Mouse (Mus musculus): ENCODE measurements around the gene Akt2. TPM values are rescaled to one million over a fixed set of nuclear protein-coding genes. Genes with fewer than 3 reads are reported as not detected.

The Akt2 gene
- polyA plus RNA-seq (2015; fragmentation: Nextera tagmentation; extraction: Ambion mirVana), result 83.7 and 99.3 TPM in 2 replicates

DNA sequence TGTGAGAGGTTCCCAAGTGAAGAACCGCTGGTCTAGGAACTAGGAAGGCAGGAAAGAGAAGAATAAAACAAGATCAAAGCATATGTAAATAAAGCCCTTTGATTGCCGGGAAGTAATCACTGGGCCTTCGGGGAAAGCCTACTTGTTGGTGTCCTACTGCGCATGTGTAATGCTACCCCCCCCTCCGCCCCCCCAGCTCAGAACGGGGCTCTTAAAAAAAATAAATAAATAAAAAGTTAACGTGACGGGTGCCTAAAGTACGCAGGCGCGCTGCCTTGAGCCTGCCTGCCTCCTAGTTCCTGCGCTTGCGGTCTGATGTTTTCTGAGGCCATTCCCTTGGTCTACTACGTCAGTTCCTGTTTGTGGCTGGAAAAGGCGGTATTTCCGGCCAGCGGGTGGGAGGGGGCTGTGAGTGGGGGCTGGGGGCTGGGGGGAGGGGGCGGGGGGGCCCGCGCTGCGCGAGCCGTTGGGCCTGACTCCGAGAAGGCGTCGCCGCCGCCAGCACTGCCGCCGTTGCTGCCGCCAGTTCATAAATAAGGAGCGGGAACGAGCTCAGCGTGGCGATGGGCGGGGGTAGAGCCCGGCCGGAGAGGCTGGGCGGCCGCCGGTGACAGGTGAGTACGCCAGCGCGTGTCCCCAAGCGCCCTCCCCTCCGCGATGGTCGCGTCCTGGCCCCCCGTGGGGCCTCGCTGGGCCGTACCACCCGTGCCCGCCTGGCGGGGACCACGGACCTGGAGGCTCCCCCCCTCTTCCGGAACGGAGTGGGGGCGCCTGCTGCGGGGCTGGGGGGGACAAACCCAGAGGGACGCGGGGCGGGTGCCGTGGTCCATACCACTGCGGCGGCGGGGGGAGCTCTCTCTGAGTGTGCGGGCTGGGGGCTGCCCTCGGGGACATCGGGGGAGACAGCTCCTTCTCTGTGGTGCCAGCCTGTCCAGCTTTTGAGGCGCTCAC is at the start of gene Akt2:
Akt2 (plus strand) TSS at position 287 of the 951 bp plus-strand sequence.
- H3K9ac ChIP-seq (replicated peaks; ENCODE audit: low read depth, low read length), result peak within 1 kb of the TSS; percentile 93
- no peaks in the 10 kb centered on the region for H3K36me3 ChIP-seq (ENCODE audit: control insufficient read depth, insufficient read depth)
- H3K27ac ChIP-seq (ENCODE audit: low read length), result peak within 1 kb of the TSS; percentile 98
- peak; percentile 96 for ATAC-seq
- H3K9me3 ChIP-seq (ENCODE audit: control insufficient read depth, low read length), result no peaks in the 10 kb centered on the region
- peaks cover 21% of the 10 kb centered on the region for H3K4me1 ChIP-seq (replicated peaks; ENCODE audit: control insufficient read depth, insufficient read depth, low read length)
- H3K27me3 ChIP-seq (replicated peaks; ENCODE audit: control insufficient read depth, insufficient read depth, low read length), result no peaks in the 10 kb centered on the region
- peak within 1 kb of the TSS; percentile 84 for H3K4me3 ChIP-seq (replicated peaks; ENCODE audit: low read length)
- 1% methylated on average over 42 of the region's 71 CpGs for WGBS
- peak within 1 kb of the TSS; percentile 77 for H3K4me2 ChIP-seq (ENCODE audit: low read length)

DNA sequence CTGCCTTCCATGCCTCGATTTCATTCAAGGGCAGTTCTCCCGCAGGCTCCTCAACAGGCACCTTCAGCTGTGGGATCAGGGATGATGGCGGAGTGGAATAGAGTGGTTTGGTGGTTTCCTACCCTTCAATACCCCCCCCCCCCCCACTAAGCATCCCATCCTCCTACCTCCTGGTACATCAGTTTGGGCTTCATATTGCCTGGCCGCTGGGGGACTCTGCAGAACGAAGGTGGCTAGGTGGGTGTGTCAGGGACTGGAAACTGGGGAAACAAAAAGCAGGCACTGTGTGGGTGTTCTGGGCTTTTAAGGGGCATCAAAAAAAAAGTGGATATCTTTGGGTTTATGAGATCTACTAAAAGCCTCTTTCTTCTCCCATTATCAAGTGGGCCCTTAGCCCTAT is 49.4 kb upstream of the Akt2 start:
- Histone ChIP-seq H3K4me3 (replicated peaks; ENCODE audit: low read length) (peak overlapping the region; percentile 56), H3K9ac (replicated peaks; ENCODE audit: low read depth, low read length) (peak overlapping the region; percentile 60), H3K9me3 (ENCODE audit: control insufficient read depth, low read length) (no peaks in the 10 kb centered on the region), H3K4me1 (replicated peaks; ENCODE audit: control insufficient read depth, insufficient read depth, low read length) (peaks cover 14% of the 10 kb centered on the region), H3K4me2 (ENCODE audit: low read length) (peak overlapping the region; percentile 74), H3K27ac (ENCODE audit: low read length) (no peak overlapping the region), H3K36me3 (ENCODE audit: control insufficient read depth, insufficient read depth) (peaks cover 7% of the 10 kb centered on the region), H3K27me3 (replicated peaks; ENCODE audit: control insufficient read depth, insufficient read depth, low read length) (no peaks in the 10 kb centered on the region)
- WGBS, result 64% methylated on average over 5 of the region's 5 CpGs
- no peak for ATAC-seq

DNA sequence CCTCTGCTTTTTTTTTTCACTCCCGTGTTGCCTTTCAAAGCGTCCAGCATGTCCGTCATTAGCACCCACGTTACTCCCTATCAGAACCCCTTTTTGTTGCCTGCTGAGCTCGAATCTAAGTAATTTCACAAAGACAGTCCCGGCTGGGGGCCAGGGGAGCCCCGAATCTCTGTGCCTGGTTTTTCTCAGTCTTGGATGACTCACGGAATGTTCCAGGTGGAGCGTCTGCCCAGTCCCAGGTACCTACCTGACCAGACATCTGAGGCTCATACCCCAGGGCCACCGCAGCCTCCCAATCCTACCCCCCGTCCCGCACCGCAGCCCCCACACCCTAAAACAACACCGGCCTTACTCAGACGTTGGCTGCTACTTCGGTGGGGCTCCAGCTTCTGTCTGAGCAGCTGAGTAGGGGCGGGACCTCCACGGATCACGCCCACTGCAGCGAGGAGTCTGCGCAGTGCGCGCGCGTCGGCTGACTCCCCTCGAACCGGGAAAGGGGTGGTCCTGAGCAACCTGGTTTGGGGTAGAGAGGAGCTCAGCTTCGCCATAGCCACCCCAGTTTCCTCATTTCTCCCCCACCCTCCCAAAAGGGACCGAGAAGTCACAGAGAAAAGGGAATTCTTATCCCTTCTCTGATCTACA is 48.8 kb upstream of the Akt2 start:
- Histone ChIP-seq H3K27ac (ENCODE audit: low read length) (no peak overlapping the region), H3K4me1 (replicated peaks; ENCODE audit: control insufficient read depth, insufficient read depth, low read length) (peaks cover 14% of the 10 kb centered on the region), H3K36me3 (ENCODE audit: control insufficient read depth, insufficient read depth) (peaks cover 5% of the 10 kb centered on the region), H3K4me3 (replicated peaks; ENCODE audit: low read length) (peak overlapping the region; percentile 56), H3K9ac (replicated peaks; ENCODE audit: low read depth, low read length) (peak overlapping the region; percentile 60), H3K9me3 (ENCODE audit: control insufficient read depth, low read length) (no peaks in the 10 kb centered on the region), H3K27me3 (replicated peaks; ENCODE audit: control insufficient read depth, insufficient read depth, low read length) (no peaks in the 10 kb centered on the region), H3K4me2 (ENCODE audit: low read length) (peak overlapping the region; percentile 74)
- ATAC-seq, result peak; percentile 96
- 3% methylated on average over 30 of the region's 30 CpGs for WGBS

DNA sequence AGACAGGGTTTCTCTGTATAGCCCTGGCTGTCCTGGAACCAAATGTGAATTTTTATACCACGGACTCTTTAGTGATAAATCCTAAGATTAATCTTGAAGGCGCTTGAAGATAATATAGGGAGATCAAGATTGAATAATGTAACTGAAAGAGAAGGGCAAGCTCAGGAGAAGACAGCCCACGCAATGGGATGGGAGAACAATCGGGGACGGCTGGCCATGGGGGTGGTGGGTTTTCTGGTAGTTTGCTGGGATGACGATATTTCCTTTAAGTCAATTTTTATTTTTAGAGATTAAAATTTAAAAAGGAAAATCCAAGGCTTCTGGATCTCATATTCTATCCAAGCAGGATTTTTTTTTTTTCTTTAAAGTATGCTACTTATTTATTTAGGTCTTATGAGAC is 48.3 kb upstream of the Akt2 start:
- peaks cover 5% of the 10 kb centered on the region; the same call in 1 of the 2 replicates for H3K36me3 ChIP-seq (ENCODE audit: control insufficient read depth, insufficient read depth)
- peak; percentile 8; the same call in 1 of the 2 replicates for ATAC-seq
- peak overlapping the region; percentile 74 for H3K4me2 ChIP-seq (ENCODE audit: low read length)
- H3K4me3 ChIP-seq (replicated peaks; ENCODE audit: low read length), result peak overlapping the region; percentile 56
- 57% methylated on average over 6 of the region's 6 CpGs for WGBS
- no peaks in the 10 kb centered on the region for H3K27me3 ChIP-seq (replicated peaks; ENCODE audit: control insufficient read depth, insufficient read depth, low read length)
- H3K9ac ChIP-seq (replicated peaks; ENCODE audit: low read depth, low read length), result peak overlapping the region; percentile 60
- no peaks in the 10 kb centered on the region for H3K9me3 ChIP-seq (ENCODE audit: control insufficient read depth, low read length)
- peaks cover 14% of the 10 kb centered on the region for H3K4me1 ChIP-seq (replicated peaks; ENCODE audit: control insufficient read depth, insufficient read depth, low read length)
- no peak overlapping the region for H3K27ac ChIP-seq (ENCODE audit: low read length)

DNA sequence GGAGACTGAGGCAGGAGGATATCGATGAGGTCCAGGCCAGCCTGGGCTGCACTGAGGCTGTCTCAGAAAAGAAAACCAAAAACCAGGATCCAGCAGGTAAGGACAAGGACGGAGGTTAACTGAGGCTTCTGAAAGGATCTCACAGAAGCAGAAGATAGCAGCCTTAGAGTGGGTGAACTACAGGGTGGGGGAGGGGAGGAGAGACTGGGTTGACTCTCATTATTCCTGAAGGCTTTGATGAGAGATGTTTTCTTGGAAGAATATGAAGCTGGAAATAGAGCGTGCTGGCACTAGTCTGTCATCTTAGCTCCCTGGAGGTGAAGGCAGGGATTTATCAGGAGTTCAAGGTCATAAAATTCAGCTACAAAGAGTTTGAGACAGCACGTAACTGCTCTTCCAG is 47.5 kb upstream of the Akt2 start:
- Histone ChIP-seq H3K4me3 (replicated peaks; ENCODE audit: low read length) (no peak overlapping the region), H3K27me3 (replicated peaks; ENCODE audit: control insufficient read depth, insufficient read depth, low read length) (no peaks in the 10 kb centered on the region)
- 90% methylated on average over 4 of the region's 4 CpGs for WGBS

DNA sequence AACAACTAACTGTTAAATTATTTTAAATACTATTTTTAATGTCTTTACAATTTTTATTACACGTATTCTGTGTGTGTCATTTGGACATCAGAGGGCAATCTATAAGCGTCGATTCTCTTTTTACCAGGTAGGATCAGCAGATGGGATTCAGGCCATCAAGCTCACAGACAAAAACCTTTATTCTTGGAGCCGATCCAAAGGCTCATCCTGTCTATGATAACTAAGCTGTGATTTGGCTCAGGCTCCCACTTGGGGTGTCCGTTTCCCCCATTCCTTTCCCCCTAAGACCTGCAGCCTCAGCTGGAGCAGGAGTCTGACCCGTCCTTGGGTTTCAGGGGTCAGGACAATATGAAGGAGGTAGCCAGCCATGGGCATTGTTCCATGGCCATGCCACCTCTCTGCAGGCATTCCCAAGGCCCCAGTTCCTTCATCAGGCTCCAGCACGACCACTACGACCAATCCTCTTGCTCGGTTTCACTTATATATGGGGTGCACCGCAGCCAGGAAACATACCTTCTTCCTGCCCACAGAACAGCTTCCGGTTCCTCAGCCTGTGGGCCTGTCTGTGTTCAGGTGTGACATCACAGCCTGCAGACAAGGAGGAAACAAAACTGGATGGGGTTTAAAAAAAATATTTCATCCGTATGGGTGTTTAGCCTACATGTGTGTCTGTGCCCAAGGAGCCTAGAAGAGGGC is 46.5 kb upstream of the Akt2 start:
- no peaks in the 10 kb centered on the region for H3K36me3 ChIP-seq (ENCODE audit: control insufficient read depth, insufficient read depth)
- no peak overlapping the region for H3K9ac ChIP-seq (replicated peaks; ENCODE audit: low read depth, low read length)
- H3K4me2 ChIP-seq (ENCODE audit: low read length), result no peak overlapping the region
- no peaks in the 10 kb centered on the region for H3K9me3 ChIP-seq (ENCODE audit: control insufficient read depth, low read length)
- no peak overlapping the region for H3K27ac ChIP-seq (ENCODE audit: low read length)
- no peak for ATAC-seq
- H3K27me3 ChIP-seq (replicated peaks; ENCODE audit: control insufficient read depth, insufficient read depth, low read length), result no peaks in the 10 kb centered on the region
- 86% methylated on average over 12 of the region's 12 CpGs for WGBS
- no peak overlapping the region for H3K4me3 ChIP-seq (replicated peaks; ENCODE audit: low read length)
- H3K4me1 ChIP-seq (replicated peaks; ENCODE audit: control insufficient read depth, insufficient read depth, low read length), result peaks cover 14% of the 10 kb centered on the region

More for the DNA sequence above, 47.5 kb upstream of the Akt2 start:
- H3K4me1 ChIP-seq (replicated peaks; ENCODE audit: control insufficient read depth, insufficient read depth, low read length), result peaks cover 14% of the 10 kb centered on the region
- no peak for ATAC-seq
- H3K36me3 ChIP-seq (ENCODE audit: control insufficient read depth, insufficient read depth), result peaks cover 5% of the 10 kb centered on the region; the same call in 1 of the 2 replicates
- no peak overlapping the region for H3K27ac ChIP-seq (ENCODE audit: low read length)
- no peak overlapping the region for H3K4me2 ChIP-seq (ENCODE audit: low read length)
- H3K9ac ChIP-seq (replicated peaks; ENCODE audit: low read depth, low read length), result no peak overlapping the region
- H3K9me3 ChIP-seq (ENCODE audit: control insufficient read depth, low read length), result no peaks in the 10 kb centered on the region

DNA sequence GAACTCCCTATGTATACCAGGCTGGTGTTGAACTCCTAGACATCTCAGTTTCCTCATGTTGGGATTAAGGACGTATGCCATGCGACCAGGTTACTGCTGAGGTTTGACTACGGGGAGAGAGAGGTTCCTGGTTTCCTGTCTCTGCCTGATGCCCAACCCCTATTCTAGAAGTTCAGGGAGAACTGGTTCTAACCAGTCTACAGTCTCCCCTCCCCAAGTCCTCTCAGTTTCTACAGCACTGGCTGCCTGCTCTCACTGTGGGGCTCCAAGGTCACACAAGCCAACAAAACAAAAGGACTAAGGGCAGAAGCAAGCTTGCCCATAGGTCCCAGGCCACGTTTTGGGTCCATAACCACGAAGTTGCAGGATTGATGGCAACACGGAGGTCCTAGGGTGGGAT is 41.8 kb upstream of the Akt2 start:
- Histone ChIP-seq H3K36me3 (ENCODE audit: control insufficient read depth, insufficient read depth) (no peaks in the 10 kb centered on the region), H3K9me3 (ENCODE audit: control insufficient read depth, low read length) (no peaks in the 10 kb centered on the region), H3K27me3 (replicated peaks; ENCODE audit: control insufficient read depth, insufficient read depth, low read length) (no peaks in the 10 kb centered on the region), H3K27ac (ENCODE audit: low read length) (no peak overlapping the region), H3K9ac (replicated peaks; ENCODE audit: low read depth, low read length) (no peak overlapping the region), H3K4me2 (ENCODE audit: low read length) (no peak overlapping the region), H3K4me1 (replicated peaks; ENCODE audit: control insufficient read depth, insufficient read depth, low read length) (peaks cover 15% of the 10 kb centered on the region), H3K4me3 (replicated peaks; ENCODE audit: low read length) (no peak overlapping the region)
- no peak for ATAC-seq
- 82% methylated on average over 6 of the region's 6 CpGs for WGBS

DNA sequence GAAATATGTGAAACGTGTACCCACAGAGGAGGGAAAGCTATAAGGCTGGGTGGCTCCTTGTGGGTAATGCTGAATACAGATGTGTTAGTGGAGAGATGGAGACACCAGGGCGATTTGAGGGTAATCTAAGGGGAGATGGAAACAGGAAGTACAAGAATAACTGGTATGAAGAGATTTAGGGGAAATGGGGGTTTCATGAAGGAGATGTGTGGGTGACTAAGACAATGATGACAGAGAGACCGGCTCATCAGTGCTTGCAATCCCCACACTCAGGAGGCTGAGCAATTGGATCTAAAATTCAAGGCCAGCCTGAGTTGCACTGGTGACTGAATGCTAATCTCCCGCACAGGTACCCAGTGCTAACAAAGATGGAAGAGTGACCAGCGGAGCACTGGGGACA is 39.3 kb upstream of the Akt2 start:
- Histone ChIP-seq H3K4me2 (ENCODE audit: low read length) (peak overlapping the region; percentile 78), H3K27ac (ENCODE audit: low read length) (no peak overlapping the region), H3K27me3 (replicated peaks; ENCODE audit: control insufficient read depth, insufficient read depth, low read length) (no peaks in the 10 kb centered on the region), H3K9me3 (ENCODE audit: control insufficient read depth, low read length) (no peaks in the 10 kb centered on the region), H3K4me1 (replicated peaks; ENCODE audit: control insufficient read depth, insufficient read depth, low read length) (peaks cover 18% of the 10 kb centered on the region), H3K4me3 (replicated peaks; ENCODE audit: low read length) (peak overlapping the region; percentile 77; the same call in 1 of the 2 replicates), H3K36me3 (ENCODE audit: control insufficient read depth, insufficient read depth) (no peaks in the 10 kb centered on the region), H3K9ac (replicated peaks; ENCODE audit: low read depth, low read length) (no peak overlapping the region)
- WGBS, result 53% methylated on average over 5 of the region's 5 CpGs
- no peak for ATAC-seq

Measured in forebrain, embryonic 16.5 days (tissue).